Mouse (Mus musculus) liver, embryonic 14.5 days (tissue): ENCODE measurements around the gene Siglecg. TPM values are rescaled to one million over a fixed set of nuclear protein-coding genes. Genes with fewer than 3 reads are reported as not detected.

Source experiments
- ATAC-seq: fragments of 200-750 bp; cut with Nextera tagmentation; 2 replicates; pipeline ENCODE4 v1.8.0; 2017; ENCODE audit warnings: moderate number of reproducible peaks, mild to moderate bottlenecking, moderate library complexity; ENCODE audit not compliant: insufficient read depth
- DNase-seq, 3 experiments: peaks; one replicate each; pipeline ENCODE4 v3.0.0-alpha.2; 2012 to 2013; ENCODE audit warnings: low read depth in 3 of 3, low spot score in 3 of 3
- H3K27ac ChIP-seq: fragments of 300-500 bp; sonication (generic); 2 replicates; pipeline ENCODE4 v1.5.1; 2014; ENCODE audit warnings: moderate library complexity, mild to moderate bottlenecking, control low read depth, inconsistent platforms
- H3K27me3 ChIP-seq: fragments of 300-500 bp; sonication (generic); 2 replicates; pipeline ENCODE4 v1.6.1; 2014; ENCODE audit warnings: mild to moderate bottlenecking, low read length, moderate library complexity; ENCODE audit not compliant: control insufficient read depth, insufficient read depth
- H3K36me3 ChIP-seq: fragments of 300-500 bp; sonication (generic); replicated peaks from 2 replicates; pipeline ENCODE4 v1.6.1; 2014; ENCODE audit warnings: low read depth; ENCODE audit not compliant: control insufficient read depth, insufficient read depth
- H3K4me1 ChIP-seq, 2 experiments: fragments of 200-500 bp in 1 of 2; fragments of 300-500 bp in 1 of 2; sonication (generic) in 1 of 2; replicated peaks; 2 replicates each; pipeline ENCODE4 v1.6.1; 2012 to 2014; ENCODE audit warnings: antibody characterized with exemption in 1 of 2, inconsistent platforms in 1 of 2, low read length in 1 of 2; ENCODE audit not compliant: control insufficient read depth in 2 of 2, insufficient read depth in 2 of 2
- H3K4me2 ChIP-seq: fragments of 300-500 bp; sonication (generic); 2 replicates; pipeline ENCODE4 v1.6.1; 2014; ENCODE audit warnings: low read depth, mild to moderate bottlenecking, control low read depth, moderate library complexity
- H3K4me3 ChIP-seq, 2 experiments: fragments of 200-500 bp in 1 of 2; fragments of 300-500 bp in 1 of 2; sonication (generic) in 1 of 2; 2 replicates each; pipeline ENCODE4 v1.5.1; 2012 to 2014; ENCODE audit warnings: low read depth in 2 of 2, low read length in 2 of 2, mild to moderate bottlenecking in 2 of 2, control low read depth in 1 of 2, inconsistent platforms in 1 of 2, moderate library complexity in 1 of 2; ENCODE audit not compliant: insufficient read depth in 1 of 2
- H3K9ac ChIP-seq: fragments of 300-500 bp; sonication (generic); replicated peaks from 2 replicates; pipeline ENCODE4 v1.6.1; 2014; ENCODE audit warnings: mild to moderate bottlenecking, control low read depth, moderate library complexity
- H3K9me3 ChIP-seq: fragments of 300-500 bp; sonication (generic); 2 replicates; pipeline ENCODE4 v1.6.1; 2016; ENCODE audit warnings: low read length, mixed read lengths; ENCODE audit not compliant: control insufficient read depth
- CTCF ChIP-seq: IDR thresholded peaks from 2 replicates; pipeline ENCODE4 v1.5.1; 2016; ENCODE audit warnings: antibody characterized with exemption, low read depth, control low read depth
- EP300 ChIP-seq: IDR thresholded peaks from 2 replicates; pipeline ENCODE4 v1.6.1; 2016; ENCODE audit warnings: antibody characterized with exemption, low read depth
- WGBS: fragments of 180-500 bp; shearing (Covaris S2); extraction: QIAGEN DNeasy Blood & Tissue Kit; methylation state at CpG from one replicate; pipeline ENCODE4 v1.1.7; 2014; ENCODE audit not compliant: insufficient replicate concordance; 5-methylcytosine and 5-hydroxymethylcytosine counted together
- microRNA-seq: library from miRNA; unstranded; fragments of <30 nt; microRNA quantifications from one replicate; pipeline ENCODE4, GENCODE M21; 2016
- polyA plus RNA-seq, 2 experiments: library from polyadenylated mRNA; depleted of rRNA in 1 of 2; stranded (reverse) in 1 of 2; unstranded in 1 of 2; fragments of >200 nt; fragmentation: Nextera tagmentation in 1 of 2; extraction: Ambion mirVana in 1 of 2; gene quantifications; 2 replicates each; pipeline versions ENCODE4 v1.2.1 to v1.2.3; 2012 to 2014

The Siglecg gene
- polyA plus RNA-seq, 2 experiments = 0.24 to 0.69 TPM

DNA sequence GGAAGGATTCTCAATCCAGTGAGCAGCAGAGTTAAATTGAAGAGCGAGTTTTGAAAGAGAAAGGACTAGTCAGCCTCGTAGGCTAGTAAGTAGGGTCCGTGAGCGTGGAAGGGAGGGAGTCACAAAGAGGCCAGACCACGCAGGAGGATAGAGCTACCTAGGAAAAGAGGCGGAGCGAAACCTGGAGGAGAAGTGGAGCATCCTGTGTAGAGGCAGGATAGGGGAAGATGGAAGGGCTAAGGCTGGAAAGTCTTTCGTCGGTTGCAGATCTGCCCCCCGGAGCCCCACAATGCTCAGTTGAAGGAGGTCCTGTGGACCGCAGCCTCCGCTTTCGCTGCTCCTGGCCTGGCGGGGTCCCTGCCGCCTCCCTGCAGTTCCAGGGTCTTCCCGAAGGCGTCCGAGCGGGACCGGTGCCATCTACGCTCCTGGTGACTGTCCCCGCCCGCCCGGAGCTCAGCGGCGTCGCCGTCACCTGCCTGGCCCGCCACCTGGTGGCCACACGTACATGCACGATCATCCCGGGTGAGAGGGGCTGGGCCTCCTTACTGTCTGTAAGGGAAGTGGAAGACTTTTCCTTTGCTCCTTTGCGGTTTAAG, 58.2 kb downstream of the Siglecg start:
- H3K9ac ChIP-seq = peak overlapping the region; percentile 25; the same call in 1 of the 2 replicates
- TF ChIP-seq EP300 = no peak
- peak; percentile 95 for TF ChIP-seq CTCF
- DNase-seq = peak; percentile 53 to 56 (median 54)
- no peaks in the 10 kb centered on the region for H3K36me3 ChIP-seq
- H3K4me3 ChIP-seq = peak overlapping the region; percentile 61 to 66
- H3K27ac ChIP-seq = no peak overlapping the region
- WGBS = under 1% methylated on average over 33 of the region's 33 CpGs
- ATAC-seq = peak; percentile 46
- peaks cover 5 to 8% of the 10 kb centered on the region in 2 experiments; a peak in 2 of 4 replicates for H3K4me1 ChIP-seq
- no peaks in the 10 kb centered on the region for H3K9me3 ChIP-seq
- H3K27me3 ChIP-seq = no peaks in the 10 kb centered on the region
- peak overlapping the region; percentile 94 for H3K4me2 ChIP-seq

Small RNA genes lying within 50 kb of the gene (microRNA-seq; reads per million reads assigned to microRNA genes)
- gene Mir7051 = 3.4 reads per million

Other genes starting within 250 kb of the Siglecg start
- gene Zfp715, start 94.9 kb upstream of the Siglecg start, polyA plus RNA-seq (2012; rRNA removed) = 2.3 and 3.9 TPM in 2 replicates
- gene Zfp715, start 94.9 kb upstream of the Siglecg start, polyA plus RNA-seq (2014; fragmentation: Nextera tagmentation; extraction: Ambion mirVana) = 5.2 and 5.4 TPM in 2 replicates
- 2.0 and 2.7 TPM in 2 replicates for gene Siglecf, start 56.9 kb upstream of the Siglecg start, polyA plus RNA-seq (2012; rRNA removed)
- gene Siglecf, start 56.9 kb upstream of the Siglecg start, polyA plus RNA-seq (2014; fragmentation: Nextera tagmentation; extraction: Ambion mirVana) = 1.3 and 2.4 TPM in 2 replicates
- 0.07 TPM in 1 of 2 replicates, not detected in the other for gene Lim2, start 19.5 kb downstream of the Siglecg start, polyA plus RNA-seq (2012; rRNA removed)
- gene Lim2, start 19.5 kb downstream of the Siglecg start, polyA plus RNA-seq (2014; fragmentation: Nextera tagmentation; extraction: Ambion mirVana) = 0.06 and 0.08 TPM in 2 replicates
- 3.1 and 4.3 TPM in 2 replicates for gene Nkg7, start 28.9 kb downstream of the Siglecg start, polyA plus RNA-seq (2012; rRNA removed)
- gene Nkg7, start 28.9 kb downstream of the Siglecg start, polyA plus RNA-seq (2014; fragmentation: Nextera tagmentation; extraction: Ambion mirVana) = 10.2 and 13.2 TPM in 2 replicates
- not detected in 2 replicates for gene Cldnd2, start 32.6 kb downstream of the Siglecg start, polyA plus RNA-seq (2012; rRNA removed)
- gene Cldnd2, start 32.6 kb downstream of the Siglecg start, polyA plus RNA-seq (2014; fragmentation: Nextera tagmentation; extraction: Ambion mirVana) = not detected in 2 replicates
- 79.1 and 116 TPM in 2 replicates for gene Etfb, start 35.9 kb downstream of the Siglecg start, polyA plus RNA-seq (2012; rRNA removed)
- gene Etfb, start 35.9 kb downstream of the Siglecg start, polyA plus RNA-seq (2014; fragmentation: Nextera tagmentation; extraction: Ambion mirVana) = 261 and 265 TPM in 2 replicates
- 0.19 and 0.26 TPM in 2 replicates for gene Gm45233, start 35.9 kb downstream of the Siglecg start, polyA plus RNA-seq (2012; rRNA removed)
- gene Gm45233, start 35.9 kb downstream of the Siglecg start, polyA plus RNA-seq (2014; fragmentation: Nextera tagmentation; extraction: Ambion mirVana) = not detected in 2 replicates
- 0.48 and 0.77 TPM in 2 replicates for gene Vsig10l, start 54.9 kb downstream of the Siglecg start, polyA plus RNA-seq (2012; rRNA removed)
- gene Vsig10l, start 54.9 kb downstream of the Siglecg start, polyA plus RNA-seq (2014; fragmentation: Nextera tagmentation; extraction: Ambion mirVana) = 0.27 and 0.52 TPM in 2 replicates
- 0.07 and 0.12 TPM in 2 replicates for gene Iglon5, start 81.9 kb downstream of the Siglecg start, polyA plus RNA-seq (2012; rRNA removed)
- not detected in 2 replicates for gene Iglon5, start 81.9 kb downstream of the Siglecg start, polyA plus RNA-seq (2014; fragmentation: Nextera tagmentation; extraction: Ambion mirVana)
- gene 4931406B18Rik, start 97.7 kb downstream of the Siglecg start, polyA plus RNA-seq (2012; rRNA removed) = not detected in 2 replicates
- gene 4931406B18Rik, start 97.7 kb downstream of the Siglecg start, polyA plus RNA-seq (2014; fragmentation: Nextera tagmentation; extraction: Ambion mirVana) = not detected in 2 replicates
- 0.95 and 1.4 TPM in 2 replicates for gene Cd33, start 136.2 kb downstream of the Siglecg start, polyA plus RNA-seq (2012; rRNA removed)
- gene Cd33, start 136.2 kb downstream of the Siglecg start, polyA plus RNA-seq (2014; fragmentation: Nextera tagmentation; extraction: Ambion mirVana) = 1.5 and 1.9 TPM in 2 replicates
- gene Zfp658, start 154.1 kb downstream of the Siglecg start, polyA plus RNA-seq (2012; rRNA removed) = 0.18 and 0.33 TPM in 2 replicates
- gene Zfp658, start 154.1 kb downstream of the Siglecg start, polyA plus RNA-seq (2014; fragmentation: Nextera tagmentation; extraction: Ambion mirVana) = 0.15 and 0.25 TPM in 2 replicates
- gene Zfp719, start 171.4 kb downstream of the Siglecg start, polyA plus RNA-seq (2012; rRNA removed) = 0.56 and 0.87 TPM in 2 replicates
- 1.6 and 1.7 TPM in 2 replicates for gene Zfp719, start 171.4 kb downstream of the Siglecg start, polyA plus RNA-seq (2014; fragmentation: Nextera tagmentation; extraction: Ambion mirVana)
- gene Zfp819, start 199.0 kb downstream of the Siglecg start, polyA plus RNA-seq (2012; rRNA removed) = 0.07 TPM in 1 of 2 replicates, not detected in the other
- gene Zfp819, start 199.0 kb downstream of the Siglecg start, polyA plus RNA-seq (2014; fragmentation: Nextera tagmentation; extraction: Ambion mirVana) = not detected in 2 replicates
- not detected in 2 replicates for gene Ceacam18, start 226.5 kb downstream of the Siglecg start, polyA plus RNA-seq (2012; rRNA removed)
- 0.08 TPM in 1 of 2 replicates, not detected in the other for gene Ceacam18, start 226.5 kb downstream of the Siglecg start, polyA plus RNA-seq (2014; fragmentation: Nextera tagmentation; extraction: Ambion mirVana)